Mouse (Mus musculus) megakaryocyte, embryonic 14.5 days (primary cell): ENCODE data around the gene Asxl1.

Experiments used
- FLI1 ChIP-seq: IDR thresholded peaks from 2 replicates; pipeline ENCODE4 v1.6.1; 2012; ENCODE audit warnings: low read length, inconsistent platforms, mixed read lengths
- GATA1 ChIP-seq: IDR thresholded peaks from 3 replicates; pipeline ENCODE4 v1.6.1; 2012; ENCODE audit warnings: mixed read lengths, low read length, inconsistent platforms, borderline replicate concordance

GRCm38 (mm10) chr2:153424557-153424956 is 78.9 kb downstream of the Asxl1 start:
- TF ChIP-seq GATA1 (no peak), FLI1 (no peak)
